Mouse (Mus musculus): ENCODE measurements around the gene Avil.
A peak's percentile ranks its signal among the peaks of the same experiment; 100 is the strongest.

The Avil gene

DNA sequence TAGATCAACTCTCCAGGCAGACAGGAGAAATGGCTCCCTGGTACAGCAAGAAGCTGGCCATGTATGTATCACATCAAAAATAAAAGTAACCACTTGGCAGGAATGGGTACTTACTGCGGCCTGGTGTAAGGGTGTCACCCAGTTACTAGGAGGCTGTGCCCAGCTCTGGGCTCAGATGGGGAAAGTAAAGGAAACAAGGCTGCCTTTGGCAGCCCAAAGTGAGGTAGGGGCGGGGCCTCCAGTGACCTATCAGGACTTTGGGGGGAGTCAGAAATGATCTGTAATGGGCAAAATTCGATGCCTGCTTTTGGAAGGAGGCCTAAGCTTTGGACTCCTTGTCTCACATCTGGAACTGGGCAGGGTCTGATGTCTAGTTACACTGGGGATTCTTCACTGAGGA, 18.8 kb upstream of the Avil start:
- peak; percentile 96 for DNase-seq

DNA sequence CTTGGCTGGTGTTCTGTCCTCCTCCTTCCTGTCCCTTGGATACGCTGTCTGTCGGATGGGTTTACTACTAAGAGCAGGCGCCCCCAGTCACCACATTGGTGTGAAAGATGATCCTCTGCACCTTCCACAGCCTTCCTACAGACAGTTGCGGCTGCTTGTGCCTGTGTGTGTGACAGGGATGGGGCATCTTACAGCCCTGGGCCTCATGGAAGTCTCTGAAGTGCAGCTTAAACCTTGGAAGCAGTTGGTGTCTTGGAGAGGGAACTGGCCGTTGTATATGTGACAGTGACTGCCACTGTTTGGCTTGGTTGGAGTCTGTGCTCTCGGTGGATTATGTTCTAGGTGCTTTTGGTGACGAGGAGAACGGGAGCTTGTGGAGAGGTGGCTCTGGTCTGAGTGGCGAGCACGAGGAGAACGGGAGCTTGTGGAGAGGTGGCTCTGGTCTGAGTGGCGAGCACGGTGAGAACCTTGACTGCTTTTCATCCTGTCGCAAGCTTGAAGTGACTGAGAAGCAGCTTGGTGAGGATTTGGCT, 17.2 kb upstream of the Avil start:
- peak; percentile 92 for DNase-seq

DNA sequence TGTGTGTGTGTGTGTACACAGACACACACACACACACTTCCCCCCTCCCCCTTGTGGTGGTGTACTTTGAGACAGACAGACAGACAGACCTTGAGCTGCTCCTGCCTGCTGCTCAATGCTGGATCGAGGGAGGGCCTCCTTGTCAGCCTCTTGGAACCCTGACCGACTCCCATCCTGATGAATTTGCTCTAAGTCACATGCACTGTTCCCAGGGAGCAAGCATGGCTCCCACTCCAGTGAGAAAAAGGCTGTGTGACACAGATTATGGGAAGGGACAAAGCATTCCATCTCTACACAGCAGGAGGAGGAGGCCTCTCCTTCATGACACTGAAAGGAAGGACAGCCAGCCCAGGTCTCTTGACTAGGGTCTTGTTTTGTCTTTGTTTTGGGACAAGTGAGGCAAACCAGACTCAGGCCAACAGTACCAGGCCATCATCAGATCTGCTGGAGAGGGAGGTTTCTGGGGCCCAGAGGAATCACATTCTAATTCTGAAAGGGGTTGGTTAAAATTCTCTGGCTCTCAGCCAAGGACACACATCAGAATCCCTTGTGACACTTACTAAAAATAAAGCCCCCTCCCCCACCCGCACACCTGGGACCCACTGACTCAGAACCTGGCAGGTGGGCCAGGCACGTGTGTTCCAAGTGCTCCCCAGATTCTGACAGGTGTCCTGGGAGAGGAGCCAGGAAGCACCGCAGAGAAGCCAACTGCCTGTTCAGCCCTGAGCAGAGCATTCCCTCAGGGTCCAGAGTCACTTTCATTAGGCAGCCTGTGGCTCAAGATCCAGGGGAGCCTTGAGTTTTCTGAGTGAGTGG, 16.1 kb upstream of the Avil start:
- DNase-seq: peak; percentile 95

DNA sequence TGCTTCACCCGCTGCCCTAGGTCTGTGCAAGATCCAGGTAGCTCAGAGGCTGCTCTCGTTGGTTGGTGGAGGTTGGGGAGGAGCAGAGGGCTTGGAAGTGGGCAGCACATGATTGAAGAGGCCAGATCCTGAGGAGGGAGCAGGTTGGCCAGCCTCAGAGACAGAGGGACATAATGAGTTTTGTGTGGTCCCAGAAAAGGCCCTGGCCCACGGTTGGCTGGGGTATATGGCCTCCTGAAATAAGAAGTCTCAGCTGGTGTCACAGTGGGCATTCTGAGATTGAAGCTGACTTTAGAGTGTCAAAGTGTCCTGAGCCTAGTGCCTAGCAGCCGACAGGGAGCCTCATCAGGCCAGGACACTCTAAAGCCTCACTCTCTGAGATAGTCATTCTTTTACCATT, 15.4 kb upstream of the Avil start:
- DNase-seq: no peak

DNA sequence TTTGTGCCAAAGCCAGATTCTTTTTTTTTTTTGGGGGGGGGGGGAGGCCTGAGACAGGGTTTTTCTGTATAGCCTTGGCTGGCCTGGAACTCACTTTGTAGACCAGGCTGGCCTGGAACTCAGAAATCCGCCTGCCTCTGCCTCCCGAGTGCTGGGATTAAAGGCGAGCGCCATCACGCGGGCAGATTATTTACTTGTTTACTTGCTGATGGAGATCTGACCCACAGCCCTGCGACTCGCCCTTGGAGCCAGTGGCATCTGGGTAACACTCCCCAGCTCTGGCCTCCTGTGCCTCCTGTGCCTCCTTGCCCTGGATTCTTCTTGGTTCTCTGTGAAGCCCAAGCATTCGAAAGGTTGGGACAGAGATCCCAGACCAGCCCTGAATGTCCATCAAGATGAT, 14.9 kb upstream of the Avil start:
- DNase-seq: no peak

DNA sequence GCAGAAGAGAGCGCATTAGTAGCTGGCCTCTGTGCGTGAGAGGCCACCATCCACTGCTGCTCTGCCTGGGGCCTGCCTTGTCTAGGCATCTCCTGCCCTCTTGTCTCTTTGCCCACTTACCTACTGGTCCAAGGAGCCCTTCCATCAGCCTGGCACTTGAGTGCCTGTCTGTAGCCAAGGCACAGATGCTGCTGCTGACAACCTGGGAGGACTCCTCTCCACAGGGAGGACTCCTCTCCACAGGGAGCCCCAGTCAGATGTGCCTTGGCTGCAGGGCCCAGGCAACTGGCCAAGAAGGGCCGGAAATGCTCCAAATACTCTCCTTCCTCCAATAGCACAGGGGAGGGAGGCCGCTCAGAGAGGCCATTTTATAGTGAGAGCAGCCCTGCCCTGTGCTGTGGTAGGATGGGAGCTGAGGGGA, 14.0 kb upstream of the Avil start:
- DNase-seq: peak; percentile 100

DNA sequence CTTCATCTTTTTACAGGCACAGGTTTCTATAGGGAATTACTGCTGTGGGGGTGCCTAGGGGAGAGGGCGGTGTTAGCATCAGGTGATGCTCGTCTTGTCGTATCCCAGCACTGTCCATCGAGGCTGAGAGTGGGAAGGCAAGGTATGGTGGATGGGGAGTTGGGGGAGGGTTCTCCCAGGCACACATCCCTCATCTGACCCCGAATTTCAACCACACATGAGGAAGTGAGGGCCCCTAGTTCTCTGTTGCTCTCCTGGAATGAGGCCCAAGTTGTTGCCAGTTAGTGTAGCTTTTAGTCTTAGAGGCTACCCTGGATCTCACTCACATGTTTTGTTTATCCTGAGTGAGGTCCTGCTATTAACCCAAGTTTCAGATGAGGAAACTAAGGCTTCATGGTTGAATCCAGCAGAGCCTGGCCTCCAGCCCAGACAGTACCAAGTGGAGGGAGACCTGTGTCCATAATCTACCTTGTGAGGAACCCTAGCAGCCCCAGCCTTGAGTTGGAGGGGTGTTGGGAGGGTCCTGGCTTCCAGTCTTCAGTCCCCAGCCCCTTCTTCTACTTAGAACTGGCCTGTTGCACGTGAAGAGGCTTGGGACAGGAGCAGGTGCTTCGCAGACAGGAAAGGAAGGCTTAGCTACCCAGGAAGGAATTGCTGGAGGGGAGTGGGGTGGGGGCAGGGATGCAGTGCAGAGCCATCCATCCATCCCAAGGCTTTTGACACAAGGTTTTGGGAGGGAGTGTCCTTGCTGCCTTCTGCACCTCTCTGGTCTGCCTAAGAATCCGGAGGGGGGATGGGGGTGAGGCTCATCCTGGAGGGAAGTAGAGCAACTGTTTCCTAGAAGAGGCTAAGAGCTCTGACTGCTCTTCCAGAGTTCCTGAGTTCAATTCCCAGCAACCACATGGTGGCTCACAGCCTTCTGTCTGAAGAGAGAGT, 13.1 kb upstream of the Avil start:
- DNase-seq: peak; percentile 95

DNA sequence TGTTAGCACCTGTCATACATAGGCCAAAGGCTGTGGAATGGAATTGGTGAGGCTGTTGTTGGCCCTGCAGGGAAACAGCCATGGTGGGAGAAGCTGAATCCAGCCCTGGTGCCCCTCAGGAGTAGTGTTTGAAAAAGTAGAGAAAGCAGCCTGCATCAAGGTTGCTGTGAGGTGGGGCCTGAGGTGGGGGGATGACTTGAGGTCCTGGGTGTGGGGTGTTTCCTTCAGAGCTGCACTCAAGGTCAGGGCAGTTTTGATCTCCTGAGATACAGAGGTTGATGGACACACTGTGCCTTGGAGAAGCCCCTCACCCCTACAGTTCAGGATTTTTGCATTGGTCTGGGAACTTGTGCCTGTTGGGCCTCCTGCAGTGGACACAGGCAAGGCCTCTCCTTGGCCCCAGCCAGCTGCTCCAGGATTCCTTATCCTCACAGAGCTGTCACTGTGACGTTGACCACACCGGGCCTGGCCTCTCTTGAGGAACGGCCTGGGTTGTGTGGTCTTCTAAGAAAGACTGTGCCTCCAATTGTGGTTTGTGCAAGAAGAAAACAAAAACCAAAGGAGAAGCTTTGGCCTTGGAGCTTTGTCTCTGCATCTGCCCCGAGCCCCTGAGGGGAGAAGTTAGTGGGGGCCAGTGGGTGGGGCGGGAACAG, 11.9 kb upstream of the Avil start:
- DNase-seq: peak; percentile 92

DNA sequence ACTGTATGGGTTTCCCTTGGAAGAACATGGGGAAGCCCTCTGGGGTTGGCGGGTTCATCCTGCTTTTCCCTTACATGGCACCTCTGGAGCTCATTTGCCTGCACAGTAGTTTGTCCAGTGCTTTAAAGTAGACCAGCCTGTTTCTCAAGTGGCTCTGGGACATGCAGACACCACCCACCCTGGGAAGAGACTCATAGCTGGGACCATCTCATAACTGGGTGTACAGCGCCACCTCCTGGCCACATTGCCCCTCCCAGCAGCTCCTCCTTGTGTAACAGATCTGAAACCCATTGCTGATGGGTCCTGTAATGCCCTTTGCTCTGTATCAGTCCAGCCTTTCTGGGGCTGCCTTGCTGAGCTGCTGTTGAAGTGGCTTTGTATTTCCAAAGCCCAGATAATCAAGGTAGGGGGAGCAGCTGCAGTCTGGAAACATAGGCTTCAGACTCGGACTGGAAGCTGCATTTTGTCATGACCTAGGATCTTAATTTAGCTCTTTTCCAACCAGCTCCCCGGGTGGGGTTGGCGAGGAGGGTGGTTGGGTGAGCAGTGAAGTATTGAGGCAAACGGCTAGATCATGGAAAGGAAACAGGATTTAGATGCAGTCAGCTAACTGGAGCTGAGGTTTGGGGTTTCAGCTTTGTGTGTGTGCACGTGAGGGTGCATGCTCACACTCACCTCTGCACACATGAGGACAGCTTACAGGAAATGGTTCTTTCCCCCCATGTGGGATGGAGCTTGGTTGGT, 10.0 kb upstream of the Avil start:
- DNase-seq: peak; percentile 98

DNA sequence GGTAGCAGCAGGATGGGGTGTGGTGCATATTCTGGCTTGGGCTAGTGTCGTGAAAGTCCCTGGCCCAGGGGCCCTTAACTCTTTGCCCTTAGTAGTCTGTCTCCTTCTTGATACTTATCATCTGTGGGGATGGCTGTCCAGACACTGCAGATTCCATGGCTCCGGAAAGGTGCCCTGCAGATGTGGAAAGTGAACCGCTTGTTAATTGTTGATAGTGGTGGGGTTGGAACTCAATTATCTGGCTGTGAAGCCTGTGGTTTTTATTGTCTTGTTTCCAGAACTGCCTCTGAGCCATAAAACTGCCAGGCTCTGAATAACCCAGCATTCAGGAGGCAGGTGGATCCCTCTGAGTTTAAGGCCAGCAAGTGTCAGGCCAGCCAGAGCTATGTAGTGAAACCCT, 8.8 kb upstream of the Avil start:
- DNase-seq: no peak

DNA sequence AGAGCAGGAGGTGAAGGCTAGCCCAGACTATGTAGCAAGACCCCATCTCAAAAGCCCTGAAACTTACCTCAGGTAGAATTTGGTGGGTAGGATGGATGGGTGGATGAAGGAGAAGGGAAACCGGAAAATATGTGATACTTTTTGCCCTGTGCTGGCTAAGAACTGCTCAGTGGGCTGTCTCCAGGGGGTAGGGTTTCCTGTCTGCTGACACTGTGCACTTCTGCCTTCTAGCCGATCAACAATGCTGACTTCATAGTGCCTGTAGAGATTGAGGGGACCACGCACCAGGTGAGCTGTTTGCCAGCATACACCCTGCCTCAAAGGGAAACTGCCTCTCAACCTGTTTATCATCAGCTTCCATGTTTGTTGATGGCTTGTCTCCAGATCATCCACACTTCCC, 6.9 kb upstream of the Avil start:
- no peak for DNase-seq

DNA sequence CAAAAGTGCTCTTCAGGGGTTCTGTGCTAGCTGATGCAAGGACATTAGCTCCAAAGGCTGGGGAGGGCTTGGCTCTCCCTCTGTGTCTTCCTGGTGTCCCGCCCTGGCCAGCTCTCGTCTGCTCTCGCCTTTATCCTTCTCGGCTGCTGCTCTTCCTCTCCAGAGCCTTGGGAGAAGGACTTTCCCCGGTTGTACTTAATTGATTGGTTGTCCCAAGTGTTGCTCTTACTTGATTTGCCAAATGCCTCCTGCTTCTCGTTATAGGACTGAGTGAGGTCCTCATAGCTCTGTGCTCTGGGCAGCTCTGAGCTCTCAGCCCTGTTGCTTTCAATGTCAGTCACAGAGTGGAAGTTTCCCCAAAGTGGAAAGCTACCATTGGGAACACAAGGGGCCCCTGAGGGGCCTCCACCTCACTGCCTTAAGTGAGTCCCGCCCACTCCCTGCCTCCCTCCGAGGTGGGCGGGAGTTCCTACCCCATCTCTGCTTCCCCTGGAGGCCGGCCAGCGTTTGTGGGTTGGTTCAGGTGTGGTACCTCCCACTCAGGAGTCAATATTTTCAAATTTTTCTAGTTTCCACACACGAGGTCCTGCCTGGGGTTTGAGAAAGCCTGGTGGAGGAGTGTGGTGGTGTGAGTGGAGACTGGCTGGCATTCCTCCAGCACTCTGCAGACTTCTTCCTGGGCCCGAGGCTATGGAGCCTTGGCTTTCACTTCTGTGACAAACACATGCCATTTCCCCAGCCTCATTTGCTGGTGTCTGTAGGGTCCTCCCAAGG, 3.0 kb upstream of the Avil start:
- peak; percentile 93 for DNase-seq

DNA sequence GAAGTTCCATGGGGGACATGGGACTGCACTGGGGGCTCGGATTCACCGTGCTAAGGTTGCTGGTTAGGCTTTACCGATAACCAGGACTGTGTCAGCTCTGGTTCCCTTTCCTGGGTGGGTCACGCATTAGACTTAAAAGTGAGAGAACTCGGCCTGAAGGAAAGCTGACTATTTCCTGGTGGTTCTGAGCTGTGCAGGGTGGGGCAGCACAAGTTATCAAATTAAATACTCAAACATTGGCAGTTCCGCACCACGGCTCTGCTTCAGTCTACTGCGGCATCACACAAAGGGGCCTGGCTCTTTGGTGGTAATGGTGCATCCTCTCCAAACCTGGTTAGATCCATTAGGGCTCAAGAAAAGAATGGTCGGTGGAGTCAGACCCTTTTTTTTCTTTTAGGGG, 788 bp downstream of the Avil start:
- no peak for DNase-seq

DNA sequence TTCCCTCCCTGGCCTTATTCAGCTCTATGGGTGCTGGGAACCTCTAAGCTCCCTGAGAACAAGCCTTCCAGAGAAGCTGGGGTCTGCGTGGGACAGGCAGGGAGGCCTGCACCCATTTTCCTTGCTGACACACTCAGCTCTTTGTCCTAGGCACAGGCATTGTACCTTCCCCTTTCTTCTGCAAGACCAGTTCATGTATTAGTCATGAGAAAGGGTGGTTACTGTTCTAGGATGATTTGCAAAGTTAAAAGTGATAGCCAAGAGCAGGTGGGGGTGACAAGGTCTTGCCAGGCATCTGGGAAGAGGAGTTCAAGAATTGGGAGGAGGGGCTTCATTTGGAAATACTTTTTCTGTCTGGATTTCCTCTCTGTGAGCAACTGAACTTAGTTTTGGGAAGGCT, 1.5 kb downstream of the Avil start:
- DNase-seq: no peak

DNA sequence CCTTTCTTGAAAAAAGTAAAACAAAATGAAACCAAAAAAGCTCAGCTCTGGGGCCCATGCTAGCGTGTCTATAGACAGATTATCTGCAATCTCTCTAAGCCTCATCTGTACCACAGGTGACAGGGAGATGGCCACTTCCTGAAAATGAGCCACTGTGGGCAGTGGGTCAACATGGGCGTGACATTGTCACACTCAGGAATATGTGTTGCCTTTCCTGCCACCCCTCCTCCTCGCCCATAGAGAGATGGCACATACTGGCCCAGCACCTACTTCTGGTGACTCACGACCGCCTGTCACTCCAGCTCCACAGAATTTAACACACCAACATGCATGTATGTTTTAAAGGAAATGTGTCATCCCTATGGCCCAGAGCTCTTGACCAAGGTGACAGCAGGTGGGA, 2.3 kb downstream of the Avil start:
- DNase-seq: no peak

DNA sequence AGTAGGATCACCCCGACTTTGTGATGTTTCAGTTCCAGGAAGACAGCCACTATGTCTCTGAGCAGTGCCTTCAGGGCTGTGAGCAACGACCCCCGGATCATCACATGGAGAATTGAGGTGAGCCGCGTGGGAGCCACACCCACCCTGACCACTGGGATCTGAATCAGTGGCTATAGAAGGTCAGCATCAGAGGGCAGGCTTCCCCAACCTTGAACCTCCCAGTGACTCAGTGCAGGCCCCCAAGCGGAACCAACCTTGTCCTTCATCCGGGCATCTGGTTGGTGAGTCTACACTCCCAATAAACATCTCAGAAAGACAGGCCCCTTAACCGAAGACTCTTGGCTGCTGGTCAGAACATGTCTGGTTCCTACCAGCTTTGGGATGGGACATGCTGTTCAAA, 2.8 kb downstream of the Avil start:
- no peak for DNase-seq

DNA sequence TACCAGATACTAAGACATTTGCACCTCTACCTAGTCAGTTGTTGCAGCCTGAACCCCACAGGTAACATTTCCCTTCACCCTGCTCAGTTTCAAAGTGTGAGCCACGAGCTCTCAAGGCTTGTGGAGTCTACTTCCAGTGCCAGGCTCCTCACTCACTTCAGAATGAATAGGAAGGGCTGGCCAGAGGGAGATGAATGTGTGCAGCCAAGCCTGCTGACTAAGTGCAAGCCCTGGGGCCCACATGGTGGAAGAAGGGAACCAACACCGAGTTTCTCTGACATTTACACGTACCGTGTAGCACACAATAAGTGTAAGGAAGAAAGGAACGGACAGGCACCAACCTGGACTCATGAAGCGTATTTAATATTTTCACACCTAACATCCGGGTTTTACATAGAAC, 3.3 kb downstream of the Avil start:
- DNase-seq: no peak

DNA sequence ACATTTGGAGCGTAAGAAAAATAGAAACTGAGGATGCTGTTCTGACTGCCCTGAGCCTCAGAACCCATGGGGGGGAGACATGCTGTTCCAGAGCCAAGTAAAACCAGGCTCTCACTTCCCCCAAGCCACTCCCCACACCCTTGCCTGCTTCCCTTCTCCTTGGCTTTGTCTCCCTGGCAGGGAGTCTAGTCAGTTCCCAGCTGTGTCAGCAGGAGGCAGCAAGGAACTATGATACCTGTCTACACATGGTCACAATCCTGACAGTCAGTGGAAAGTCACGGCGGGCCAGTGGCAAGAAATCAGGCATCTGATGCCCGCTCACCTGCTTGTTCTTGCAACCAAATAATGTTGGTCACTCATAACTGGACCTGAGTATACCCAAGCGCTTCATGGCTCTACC, 16.0 kb downstream of the Avil start:
- DNase-seq: no peak

DNA sequence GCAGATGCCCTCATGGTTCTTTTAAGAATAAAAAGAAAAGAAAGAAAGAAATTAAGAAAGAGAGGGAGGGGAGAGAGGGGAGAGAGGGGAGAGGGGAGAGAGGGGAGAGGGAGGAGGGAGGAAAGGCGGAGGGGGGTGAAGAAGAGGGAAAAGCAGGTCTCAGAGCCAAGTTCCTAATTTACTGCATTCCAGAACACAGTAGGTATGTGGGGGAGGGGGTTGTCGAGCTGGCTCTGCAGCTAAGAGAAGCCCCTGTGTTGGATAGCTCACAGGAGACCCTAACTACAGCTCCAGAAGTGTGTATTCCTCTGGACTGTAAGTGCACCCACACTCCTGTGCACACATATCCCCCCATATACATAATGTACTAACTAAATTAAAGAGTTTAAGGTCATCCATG, 16.6 kb downstream of the Avil start:
- DNase-seq: no peak

DNA sequence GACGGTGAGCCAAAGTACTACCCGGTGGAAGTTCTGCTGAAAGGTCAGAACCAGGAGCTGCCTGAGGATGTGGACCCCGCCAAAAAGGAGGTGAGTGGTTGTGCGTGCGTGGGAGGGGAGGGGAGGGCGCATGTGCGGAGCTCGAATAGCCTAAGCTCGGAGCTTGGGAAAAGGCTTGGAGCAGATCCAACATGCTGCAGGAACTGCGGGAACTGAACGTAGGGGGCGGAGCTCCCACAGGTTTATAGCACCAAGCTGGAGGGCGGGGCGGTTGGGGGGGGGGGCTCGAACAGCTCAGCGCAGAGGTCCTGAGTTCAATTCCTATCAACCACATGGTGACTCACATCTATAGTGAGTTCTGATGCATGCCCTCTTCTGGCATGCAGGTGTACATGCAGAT, 17.9 kb downstream of the Avil start:
- DNase-seq: no peak

Data from heart, adult 11 months (tissue).